Mouse (Mus musculus) small intestine, adult 2 months (tissue): Measurements from ENCODE around the gene Trmt1. TPM values are rescaled to one million over a fixed set of nuclear protein-coding genes. Genes with fewer than 3 reads are reported as not detected.

Source experiments
- H3K27ac ChIP-seq: fragments of 200-500 bp; 2 replicates; pipeline ENCODE4 v1.5.1; 2012; ENCODE audit warnings: low read depth, low read length, control low read depth, inconsistent platforms; ENCODE audit not compliant: insufficient read depth
- H3K27me3 ChIP-seq: fragments of 200-500 bp; 2 replicates; pipeline ENCODE4 v1.6.1; 2012; ENCODE audit warnings: mild to moderate bottlenecking, moderate library complexity, low read length, inconsistent platforms; ENCODE audit not compliant: control insufficient read depth, insufficient read depth
- H3K36me3 ChIP-seq: fragments of 200-500 bp; 2 replicates; pipeline ENCODE4 v1.6.1; 2012; ENCODE audit warnings: mild to moderate bottlenecking, low read length, control low read depth, inconsistent platforms; ENCODE audit not compliant: control insufficient read depth, insufficient read depth
- H3K4me1 ChIP-seq: fragments of 200-500 bp; 2 replicates; pipeline ENCODE4 v1.6.1; 2012; ENCODE audit warnings: low read length, inconsistent platforms, mixed read lengths; ENCODE audit not compliant: control insufficient read depth, insufficient read depth, insufficient read length
- H3K4me3 ChIP-seq: fragments of 200-500 bp; 2 replicates; pipeline ENCODE4 v1.5.1; 2012; ENCODE audit warnings: low read depth, mild to moderate bottlenecking, control low read depth, inconsistent platforms, low read length, moderate library complexity
- CTCF ChIP-seq: fragments of 200-500 bp; IDR thresholded peaks from 2 replicates; pipeline ENCODE4 v1.5.1; 2012; ENCODE audit warnings: low read depth, mild to moderate bottlenecking, control low read depth, inconsistent platforms, low read length, moderate library complexity, mixed read lengths; ENCODE audit not compliant: insufficient replicate concordance, insufficient read length; ENCODE audit errors: extremely low read depth
- POLR2A ChIP-seq: fragments of 200-500 bp; IDR thresholded peaks from 2 replicates; pipeline ENCODE4 v1.6.1; 2012; ENCODE audit warnings: low read depth, mild to moderate bottlenecking, control low read depth, inconsistent platforms, low read length, moderate library complexity
- WGBS: fragments of 180-500 bp; shearing (Covaris S2); methylation state at CpG from one replicate; pipeline ENCODE4 v1.1.7; 2018; 5-methylcytosine and 5-hydroxymethylcytosine counted together
- polyA plus RNA-seq: library from polyadenylated mRNA; depleted of rRNA; stranded (reverse); fragments of >200 nt; gene quantifications from 2 replicates; pipeline ENCODE4 v1.2.3, GENCODE M21; 2012

Trmt1 gene
- polyA plus RNA-seq, 1 experiment = 55.2 TPM

- Histone ChIP-seq H3K4me1 (peaks cover 9% of the 10 kb centered on the region), H3K27ac (no peak overlapping the region), H3K27me3 (no peaks in the 10 kb centered on the region), H3K4me3 (no peak overlapping the region), H3K36me3 (no peaks in the 10 kb centered on the region)
- 65% methylated on average over 1 of the region's 1 CpGs for WGBS
- TF ChIP-seq CTCF (peak; percentile 11; the same call in 1 of the 2 replicates), POLR2A (no peak)
These were observed 44.3 kb upstream of the Trmt1 start for GRCm38 (mm10) chr8:84641578-84642361.

- 33% methylated on average over 5 of the region's 5 CpGs for WGBS
- TF ChIP-seq POLR2A = no peak
- TF ChIP-seq CTCF = no peak
- H3K27ac ChIP-seq = no peak overlapping the region
- H3K36me3 ChIP-seq = no peaks in the 10 kb centered on the region
- peaks cover 12% of the 10 kb centered on the region for H3K4me1 ChIP-seq
- H3K4me3 ChIP-seq = no peak overlapping the region
- H3K27me3 ChIP-seq = no peaks in the 10 kb centered on the region
These were observed 43.1 kb upstream of the Trmt1 start for GRCm38 (mm10) chr8:84643019-84643418.

GRCm38 (mm10) chr8:84646800-84647199 is 39.3 kb upstream of the Trmt1 start:
- TF ChIP-seq POLR2A (no peak), CTCF (no peak)

GRCm38 (mm10) chr8:84647461-84647901 is 38.6 kb upstream of the Trmt1 start:
- Histone ChIP-seq H3K36me3 (no peaks in the 10 kb centered on the region), H3K4me1 (peaks cover 6% of the 10 kb centered on the region; the same call in 1 of the 2 replicates), H3K4me3 (peak overlapping the region; percentile 17), H3K27me3 (no peaks in the 10 kb centered on the region), H3K27ac (no peak overlapping the region)
- 6% methylated on average over 14 of the region's 14 CpGs for WGBS
- TF ChIP-seq POLR2A = no peak
- TF ChIP-seq CTCF = 0 out of 2 replicates have a peak, but pooled peaks have one; percentile 18

More at GRCm38 (mm10) chr8:84646800-84647199, 39.3 kb upstream of the Trmt1 start:
- Histone ChIP-seq H3K4me1 (peaks cover 8% of the 10 kb centered on the region; the same call in 1 of the 2 replicates), H3K27me3 (no peaks in the 10 kb centered on the region), H3K36me3 (no peaks in the 10 kb centered on the region), H3K27ac (no peak overlapping the region), H3K4me3 (no peak overlapping the region)
- 48% methylated on average over 6 of the region's 6 CpGs for WGBS

- 0 out of 2 replicates have a peak, but pooled peaks cover 4% of the 10 kb centered on the region for H3K4me1 ChIP-seq
- no peak for TF ChIP-seq CTCF
- TF ChIP-seq POLR2A = no peak
- 34% methylated on average over 3 of the region's 3 CpGs for WGBS
- no peak overlapping the region for H3K4me3 ChIP-seq
- no peaks in the 10 kb centered on the region for H3K27me3 ChIP-seq
- 0 out of 2 replicates have a peak overlapping the region, but pooled peaks have one; percentile 43 for H3K27ac ChIP-seq
- H3K36me3 ChIP-seq = no peaks in the 10 kb centered on the region
These were observed 35.9 kb upstream of the Trmt1 start for GRCm38 (mm10) chr8:84650213-84650612.

GRCm38 (mm10) chr8:84653092-84653631 is 32.9 kb upstream of the Trmt1 start:
- Histone ChIP-seq H3K27me3 (no peaks in the 10 kb centered on the region), H3K27ac (no peak overlapping the region), H3K4me3 (no peak overlapping the region), H3K4me1 (peaks cover 12% of the 10 kb centered on the region), H3K36me3 (no peaks in the 10 kb centered on the region)
- no peak for TF ChIP-seq CTCF
- TF ChIP-seq POLR2A = no peak
- WGBS = 66% methylated on average over 9 of the region's 9 CpGs

GRCm38 (mm10) chr8:84654597-84654996 is 31.5 kb upstream of the Trmt1 start:
- Histone ChIP-seq H3K36me3 (no peaks in the 10 kb centered on the region), H3K4me3 (no peak overlapping the region), H3K27me3 (no peaks in the 10 kb centered on the region), H3K4me1 (peaks cover 12% of the 10 kb centered on the region), H3K27ac (no peak overlapping the region)
- WGBS = 63% methylated on average over 4 of the region's 4 CpGs
- TF ChIP-seq POLR2A = no peak
- TF ChIP-seq CTCF = no peak
